Mouse (Mus musculus): Measurements from ENCODE around the gene Ccnyl1. TPM values are rescaled to one million over a fixed set of nuclear protein-coding genes. Genes with fewer than 3 reads are reported as not detected.
A peak's percentile ranks its signal among the peaks of the same experiment; 100 is the strongest.
"Not testable (repeated sequence)": the region's sequence is repeated elsewhere in the genome, so short reads cannot be mapped to it uniquely, and the experiment has no call there.

The Ccnyl1 gene
- polyA plus RNA-seq (2011; ENCODE audit: insufficient read depth, insufficient read length, low replicate concordance, missing spikeins), result 2.8 and 8.6 TPM in 2 replicates

GRCm38 (mm10) chr1:64690213-64691013, at the start of gene Ccnyl1:
Ccnyl1 (plus strand) TSS chr1:64690455.
- no peaks in the 10 kb centered on the region; the same call in 1 of the 2 replicates for H3K4me1 ChIP-seq (ENCODE audit: control insufficient read depth, insufficient read depth, low read length)
- no peak for TF ChIP-seq CTCF (IDR thresholded peaks at IDR 0.05; ENCODE audit: control insufficient read depth, insufficient read depth, low read length)
- TF ChIP-seq POLR2A (IDR thresholded peaks at IDR 0.05; ENCODE audit: borderline replicate concordance, control insufficient read depth, low read depth, low read length), result peak; percentile 65; the same call in 1 of the 2 replicates
- under 1% methylated on average over 71 of the region's 71 CpGs for WGBS
- H3K4me3 ChIP-seq (replicated peaks; ENCODE audit: control insufficient read depth, low read depth, low read length), result peak within 1 kb of the TSS; percentile 79
- H3K27ac ChIP-seq (ENCODE audit: control insufficient read depth, insufficient read depth, low read depth, low read length, poor library complexity), result peak within 1 kb of the TSS; percentile 55

GRCm38 (mm10) chr1:64641069-64641468, 49.2 kb upstream of the Ccnyl1 start:
- H3K27ac ChIP-seq (ENCODE audit: control insufficient read depth, insufficient read depth, low read depth, low read length, poor library complexity), result no peak overlapping the region
- H3K4me1 ChIP-seq (ENCODE audit: control insufficient read depth, insufficient read depth, low read length), result no peaks in the 10 kb centered on the region
- whole genome bisulfite sequencing, result 90% methylated on average over 6 of the region's 6 CpGs
- H3K4me3 ChIP-seq (replicated peaks; ENCODE audit: control insufficient read depth, low read depth, low read length), result no peak overlapping the region
- TF ChIP-seq CTCF (IDR thresholded peaks at IDR 0.05; ENCODE audit: control insufficient read depth, insufficient read depth, low read length) (no peak), POLR2A (IDR thresholded peaks at IDR 0.05; ENCODE audit: borderline replicate concordance, control insufficient read depth, low read depth, low read length) (no peak)

- WGBS, result 89% methylated on average over 8 of the region's 8 CpGs
- H3K4me1 ChIP-seq (ENCODE audit: control insufficient read depth, insufficient read depth, low read length); H3K4me3 ChIP-seq (replicated peaks; ENCODE audit: control insufficient read depth, low read depth, low read length); H3K27ac ChIP-seq (ENCODE audit: control insufficient read depth, insufficient read depth, low read depth, low read length, poor library complexity): not testable (repeated sequence)
Measured at GRCm38 (mm10) chr1:64642541-64642940, 47.7 kb upstream of the Ccnyl1 start.

GRCm38 (mm10) chr1:64644513-64644912, 45.7 kb upstream of the Ccnyl1 start:
- TF ChIP-seq CTCF (IDR thresholded peaks at IDR 0.05; ENCODE audit: control insufficient read depth, insufficient read depth, low read length) (no peak), POLR2A (IDR thresholded peaks at IDR 0.05; ENCODE audit: borderline replicate concordance, control insufficient read depth, low read depth, low read length) (no peak)
- Histone ChIP-seq H3K4me3 (replicated peaks; ENCODE audit: control insufficient read depth, low read depth, low read length) (no peak overlapping the region), H3K27ac (ENCODE audit: control insufficient read depth, insufficient read depth, low read depth, low read length, poor library complexity) (no peak overlapping the region), H3K4me1 (ENCODE audit: control insufficient read depth, insufficient read depth, low read length) (no peaks in the 10 kb centered on the region)
- WGBS, result 41% methylated on average over 3 of the region's 3 CpGs

GRCm38 (mm10) chr1:64649362-64650124, 40.7 kb upstream of the Ccnyl1 start:
- no peak overlapping the region for H3K4me3 ChIP-seq (replicated peaks; ENCODE audit: control insufficient read depth, low read depth, low read length)
- no peak overlapping the region for H3K27ac ChIP-seq (ENCODE audit: control insufficient read depth, insufficient read depth, low read depth, low read length, poor library complexity)
- no peak for TF ChIP-seq CTCF (IDR thresholded peaks at IDR 0.05; ENCODE audit: control insufficient read depth, insufficient read depth, low read length)
- no peak for TF ChIP-seq POLR2A (IDR thresholded peaks at IDR 0.05; ENCODE audit: borderline replicate concordance, control insufficient read depth, low read depth, low read length)
- no peaks in the 10 kb centered on the region for H3K4me1 ChIP-seq (ENCODE audit: control insufficient read depth, insufficient read depth, low read length)
- WGBS, result 87% methylated on average over 11 of the region's 11 CpGs

GRCm38 (mm10) chr1:64653701-64654100, 36.6 kb upstream of the Ccnyl1 start:
- TF ChIP-seq POLR2A (IDR thresholded peaks at IDR 0.05; ENCODE audit: borderline replicate concordance, control insufficient read depth, low read depth, low read length) (no peak), CTCF (IDR thresholded peaks at IDR 0.05; ENCODE audit: control insufficient read depth, insufficient read depth, low read length) (no peak)
- WGBS, result 82% methylated on average over 6 of the region's 6 CpGs
- H3K4me1 ChIP-seq (ENCODE audit: control insufficient read depth, insufficient read depth, low read length), result no peaks in the 10 kb centered on the region
- H3K27ac ChIP-seq (ENCODE audit: control insufficient read depth, insufficient read depth, low read depth, low read length, poor library complexity), result no peak overlapping the region
- H3K4me3 ChIP-seq (replicated peaks; ENCODE audit: control insufficient read depth, low read depth, low read length), result no peak overlapping the region

GRCm38 (mm10) chr1:64655415-64655814, 34.8 kb upstream of the Ccnyl1 start:
- Histone ChIP-seq H3K27ac (ENCODE audit: control insufficient read depth, insufficient read depth, low read depth, low read length, poor library complexity) (no peak overlapping the region), H3K4me1 (ENCODE audit: control insufficient read depth, insufficient read depth, low read length) (peaks cover under 1% of the 10 kb centered on the region; the same call in 1 of the 2 replicates)
- 57% methylated on average over 1 of the region's 1 CpGs for WGBS

GRCm38 (mm10) chr1:64656423-64657129, 33.7 kb upstream of the Ccnyl1 start:
- no peak overlapping the region for H3K4me3 ChIP-seq (replicated peaks; ENCODE audit: control insufficient read depth, low read depth, low read length)
- H3K4me1 ChIP-seq (ENCODE audit: control insufficient read depth, insufficient read depth, low read length), result peaks cover 2% of the 10 kb centered on the region; the same call in 1 of the 2 replicates
- H3K27ac ChIP-seq (ENCODE audit: control insufficient read depth, insufficient read depth, low read depth, low read length, poor library complexity), result no peak overlapping the region
- WGBS, result 72% methylated on average over 3 of the region's 3 CpGs
- no peak for TF ChIP-seq POLR2A (IDR thresholded peaks at IDR 0.05; ENCODE audit: borderline replicate concordance, control insufficient read depth, low read depth, low read length)
- TF ChIP-seq CTCF (IDR thresholded peaks at IDR 0.05; ENCODE audit: control insufficient read depth, insufficient read depth, low read length), result no peak

More at GRCm38 (mm10) chr1:64655415-64655814, 34.8 kb upstream of the Ccnyl1 start:
- no peak overlapping the region for H3K4me3 ChIP-seq (replicated peaks; ENCODE audit: control insufficient read depth, low read depth, low read length)
- TF ChIP-seq CTCF (IDR thresholded peaks at IDR 0.05; ENCODE audit: control insufficient read depth, insufficient read depth, low read length), result no peak
- no peak for TF ChIP-seq POLR2A (IDR thresholded peaks at IDR 0.05; ENCODE audit: borderline replicate concordance, control insufficient read depth, low read depth, low read length)
